Mouse (Mus musculus) T-helper 2 cell (primary cell): ENCODE measurements around the gene Slc34a3.

ENCODE experiments used
- in situ Hi-C: fragments of 300-600 bp; cut with MboI, MseI; formaldehyde crosslinking; loops from one replicate; pipeline ENCODE4 v1.15.1; 2025; ENCODE audit warnings: high pct_unique_total_duplicates

The Slc34a3 gene

DNA sequence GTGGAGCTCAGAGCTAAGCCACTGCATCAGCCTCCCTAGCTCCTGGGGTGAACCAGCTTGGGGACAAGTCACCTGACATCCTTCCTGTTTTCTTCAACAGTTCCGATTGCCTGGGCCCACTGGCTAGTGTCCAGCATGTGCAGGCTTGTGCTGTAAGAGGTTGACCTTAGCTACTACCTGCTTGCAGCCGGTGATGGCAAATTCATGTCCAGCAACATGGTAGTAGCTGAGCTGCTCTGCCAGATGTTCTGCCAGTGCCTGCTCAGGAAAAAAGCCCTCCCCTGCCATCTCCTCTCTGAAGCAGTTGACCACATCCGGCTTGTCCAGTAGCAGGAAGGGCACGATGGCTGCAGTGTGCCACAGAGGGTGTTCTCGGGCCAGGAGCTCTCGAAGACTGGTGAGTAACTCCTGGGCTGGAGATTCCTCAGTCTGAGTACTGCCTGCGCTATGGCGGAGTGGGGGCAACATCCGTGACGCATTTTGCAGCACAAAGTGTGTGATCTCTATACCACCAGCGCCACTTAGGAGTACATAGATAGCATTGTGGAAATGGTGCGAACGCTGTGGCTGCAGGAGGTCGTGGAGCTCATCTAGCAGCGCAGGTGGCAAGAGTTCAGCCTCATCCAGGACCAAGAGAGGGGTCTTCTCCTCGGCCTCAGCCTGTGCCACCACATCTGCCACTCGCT lies 39.5 kb downstream of the Slc34a3 start:
- in situ Hi-C loops: loop anchor here (5.0 kb wide), 1 partner anchor 33 kb away; no protein-coding TSS in a partner anchor

DNA sequence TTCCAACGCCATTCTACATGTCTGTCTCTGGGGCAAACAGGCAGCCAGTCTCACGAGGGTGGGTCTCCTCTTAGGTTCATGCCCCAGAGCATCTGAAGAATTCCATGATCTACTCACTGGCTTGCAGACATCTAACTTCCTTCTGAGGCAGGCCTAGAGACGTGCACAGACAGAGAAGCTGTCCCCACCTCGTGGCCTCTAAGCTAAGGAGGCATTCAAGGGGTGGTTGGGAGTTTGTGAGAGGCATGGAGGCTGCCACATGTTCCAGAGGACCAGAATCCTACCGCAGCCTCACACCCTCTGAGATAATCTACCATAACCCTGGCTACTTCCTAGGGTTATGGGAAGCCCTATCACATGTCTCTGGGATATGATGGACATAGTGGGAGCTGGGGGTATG lies 40.2 kb downstream of the Slc34a3 start:
- in situ Hi-C loops: loop anchor here (5.0 kb wide), 1 partner anchor 33 kb away; no protein-coding TSS in a partner anchor

DNA sequence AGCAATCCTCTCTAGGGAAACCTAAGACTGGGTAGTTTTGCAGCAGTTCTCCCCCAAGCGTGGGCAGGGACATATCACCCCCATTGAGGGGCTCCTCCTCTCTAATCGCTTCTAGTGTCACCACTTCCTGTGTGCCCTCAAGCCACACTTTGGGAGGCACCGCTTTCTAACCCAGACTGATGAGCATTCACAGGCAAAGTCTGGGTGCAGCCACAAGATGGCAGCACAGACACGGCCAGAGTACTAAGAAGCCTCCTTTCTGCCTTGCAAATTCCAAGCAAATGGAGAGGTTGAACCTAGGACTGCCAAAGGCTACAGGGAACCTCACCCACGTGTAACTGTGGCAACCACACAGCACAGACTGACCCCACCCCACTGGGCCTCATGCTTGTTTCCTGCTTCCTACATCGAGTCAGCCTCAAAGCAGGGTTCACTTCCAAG lies 40.8 kb downstream of the Slc34a3 start:
- in situ Hi-C loops: loop anchor here (5.0 kb wide), 1 partner anchor 34 kb away; no protein-coding TSS in a partner anchor

DNA sequence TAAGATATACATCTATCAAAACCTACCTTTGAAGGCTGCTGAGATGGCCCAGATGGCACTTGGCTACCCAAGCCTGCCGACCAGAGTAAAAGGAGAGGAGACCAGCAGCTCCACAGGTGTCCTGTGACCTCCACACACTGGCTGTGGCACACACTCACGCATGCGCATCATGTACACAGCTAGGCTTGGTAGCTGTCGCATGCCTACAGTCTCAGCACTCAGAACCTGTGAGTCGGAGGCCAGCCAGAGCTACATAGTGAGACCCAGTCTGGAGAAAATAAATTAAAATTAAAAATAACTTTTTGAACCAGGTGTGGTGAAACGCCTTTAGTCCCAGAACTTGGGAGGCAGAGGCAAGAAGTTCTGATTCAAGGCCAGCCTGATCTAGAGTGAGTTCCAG lies 46.3 kb downstream of the Slc34a3 start:
- in situ Hi-C loops: no loop called here

DNA sequence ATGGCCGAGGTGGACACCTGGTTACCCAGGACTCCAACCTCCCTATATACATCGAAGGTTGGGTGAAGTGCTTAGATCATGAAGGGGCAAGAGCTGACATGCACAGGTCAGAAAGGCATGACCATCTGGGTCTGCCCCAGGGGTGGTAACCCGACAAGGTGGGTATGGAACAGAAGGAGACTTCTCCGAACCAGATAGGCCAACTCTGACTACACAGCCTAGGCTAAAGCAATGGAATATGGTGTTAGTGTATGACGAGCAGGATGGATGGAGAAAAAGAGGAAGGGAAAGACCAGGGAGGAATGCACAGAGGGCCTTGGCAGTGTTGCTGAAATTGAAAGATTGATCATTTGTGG lies 47.6 kb downstream of the Slc34a3 start:
- in situ Hi-C loops: no loop called here

DNA sequence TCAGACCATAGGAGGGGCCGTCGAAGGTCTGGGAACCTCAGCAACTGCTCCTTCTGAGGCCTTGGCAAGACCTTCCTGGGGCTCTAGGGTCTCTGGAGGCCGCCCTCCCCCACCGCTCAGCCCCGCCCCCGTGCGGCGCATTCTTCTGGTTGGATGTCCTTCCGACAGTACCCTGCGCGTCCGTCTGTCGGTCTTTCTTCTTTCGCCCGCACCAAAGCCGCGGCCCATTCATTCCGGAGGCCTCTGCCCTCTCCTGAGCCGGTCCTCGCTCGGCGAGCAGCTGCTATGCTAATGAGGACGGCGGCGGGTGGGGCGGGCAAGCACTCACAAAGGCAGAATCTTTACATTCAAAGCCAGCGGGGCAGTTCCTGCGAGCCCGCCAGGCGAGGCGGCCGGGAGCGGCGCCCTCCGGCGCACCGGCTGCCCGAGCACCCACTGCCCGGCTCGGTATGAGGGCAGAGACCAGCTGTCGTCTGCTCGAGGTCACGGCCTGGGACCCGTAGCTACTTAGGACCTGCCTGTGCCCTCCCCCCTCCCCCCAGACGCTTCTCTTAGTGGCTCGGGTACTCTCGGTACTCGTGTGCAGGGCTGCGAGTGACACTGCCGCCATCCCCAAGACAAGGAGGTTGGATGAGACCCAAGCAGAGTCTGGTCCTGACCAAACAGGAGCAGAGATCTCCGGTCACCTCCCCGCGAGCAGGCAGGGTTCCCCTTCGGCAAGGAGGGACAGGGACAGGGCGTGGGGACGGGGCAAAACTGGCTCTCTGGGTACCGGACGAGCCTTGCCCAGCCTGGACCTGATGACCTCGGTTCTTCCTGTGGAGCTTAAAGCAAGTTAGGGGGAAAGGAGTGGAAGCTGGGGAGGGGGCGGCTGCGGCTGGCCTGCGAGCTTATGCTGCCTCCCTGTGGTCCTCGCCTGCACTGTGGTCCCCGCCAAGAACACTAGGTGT lies 48.3 kb downstream of the Slc34a3 start:
- in situ Hi-C loops: no loop called here

DNA sequence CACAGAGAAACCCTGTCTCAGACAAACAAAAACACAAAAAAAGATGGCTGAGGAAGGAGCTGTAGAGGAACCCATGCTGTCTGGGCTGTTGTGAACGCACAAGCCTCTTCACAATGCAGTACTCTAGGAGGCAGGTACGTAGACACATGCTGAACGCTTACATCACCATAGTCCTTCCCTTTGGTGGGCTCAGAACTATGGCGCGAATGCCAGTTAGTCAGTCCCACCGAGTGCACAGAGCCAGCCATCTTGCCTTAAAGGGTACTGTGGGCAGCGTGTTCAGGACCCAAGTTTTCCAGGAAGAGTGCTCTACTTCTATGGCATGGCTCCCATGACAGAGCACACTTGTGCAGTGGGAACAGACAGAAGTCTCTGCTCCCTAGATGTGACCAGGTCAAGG lies 49.7 kb downstream of the Slc34a3 start:
- in situ Hi-C loops: no loop called here

DNA sequence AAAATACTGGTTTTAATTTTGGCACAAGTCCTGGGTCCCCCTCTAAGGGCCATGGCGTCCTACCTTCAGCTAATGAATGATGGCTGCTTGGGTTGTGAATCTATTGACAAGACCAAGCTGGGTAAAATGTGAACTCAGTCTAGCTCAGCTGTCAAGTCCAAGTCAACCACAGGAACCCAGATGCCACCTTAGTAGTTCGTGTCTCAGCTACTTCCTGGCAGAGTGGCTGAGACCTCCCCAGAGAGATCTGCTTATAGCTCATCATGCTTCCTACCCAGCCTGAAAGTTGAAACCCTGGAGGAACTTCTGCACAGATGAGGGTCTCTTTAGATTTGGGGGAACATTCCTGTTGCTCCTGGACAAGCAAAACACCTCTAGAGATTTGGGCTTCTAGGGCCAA lies 50.8 kb downstream of the Slc34a3 start:
- in situ Hi-C loops: no loop called here

DNA sequence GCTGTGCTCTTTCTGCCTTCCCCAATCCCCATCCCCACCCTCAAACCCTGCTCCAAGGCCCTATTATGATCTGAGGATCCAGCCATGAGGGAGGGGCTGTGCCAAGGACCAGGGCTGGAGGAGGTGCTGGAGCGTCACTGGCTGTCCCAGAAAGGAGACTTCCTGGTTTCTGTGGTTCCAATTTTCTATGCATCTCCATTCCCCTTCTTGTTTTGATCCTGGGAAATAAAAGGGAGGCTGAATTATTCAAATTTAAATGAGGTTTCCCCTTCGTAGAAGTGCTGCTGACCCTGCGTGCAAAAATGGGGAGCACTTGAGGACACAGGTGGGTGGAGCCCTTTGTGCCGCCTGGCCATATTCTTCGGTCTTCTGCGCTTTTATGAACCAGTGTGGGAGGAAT lies 51.5 kb downstream of the Slc34a3 start:
- in situ Hi-C loops: no loop called here

DNA sequence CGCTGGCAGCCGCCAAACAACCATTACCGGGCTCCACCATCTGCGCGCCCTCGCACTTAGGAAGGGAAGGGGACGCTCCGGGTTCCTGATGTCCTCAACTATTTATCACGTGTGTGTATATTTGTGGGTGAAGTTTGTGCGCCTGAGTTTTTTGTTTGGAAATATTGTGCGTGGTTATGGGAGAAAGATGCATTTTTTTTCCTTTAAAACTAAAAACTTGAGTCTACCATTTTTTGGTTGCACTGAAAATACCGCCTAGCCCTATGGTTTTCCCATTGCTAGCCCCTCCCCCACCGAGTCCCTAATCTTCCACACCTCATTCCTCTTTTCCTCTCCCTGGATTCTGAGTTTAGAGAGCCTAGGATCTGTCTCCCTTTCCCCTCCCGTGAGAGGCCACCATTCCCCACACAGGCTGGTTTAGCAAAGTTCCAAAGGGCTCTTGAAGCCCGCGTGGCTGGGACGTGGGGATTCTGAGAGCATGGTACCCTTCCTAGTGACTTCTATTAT lies 52.2 kb downstream of the Slc34a3 start:
- in situ Hi-C loops: no loop called here

DNA sequence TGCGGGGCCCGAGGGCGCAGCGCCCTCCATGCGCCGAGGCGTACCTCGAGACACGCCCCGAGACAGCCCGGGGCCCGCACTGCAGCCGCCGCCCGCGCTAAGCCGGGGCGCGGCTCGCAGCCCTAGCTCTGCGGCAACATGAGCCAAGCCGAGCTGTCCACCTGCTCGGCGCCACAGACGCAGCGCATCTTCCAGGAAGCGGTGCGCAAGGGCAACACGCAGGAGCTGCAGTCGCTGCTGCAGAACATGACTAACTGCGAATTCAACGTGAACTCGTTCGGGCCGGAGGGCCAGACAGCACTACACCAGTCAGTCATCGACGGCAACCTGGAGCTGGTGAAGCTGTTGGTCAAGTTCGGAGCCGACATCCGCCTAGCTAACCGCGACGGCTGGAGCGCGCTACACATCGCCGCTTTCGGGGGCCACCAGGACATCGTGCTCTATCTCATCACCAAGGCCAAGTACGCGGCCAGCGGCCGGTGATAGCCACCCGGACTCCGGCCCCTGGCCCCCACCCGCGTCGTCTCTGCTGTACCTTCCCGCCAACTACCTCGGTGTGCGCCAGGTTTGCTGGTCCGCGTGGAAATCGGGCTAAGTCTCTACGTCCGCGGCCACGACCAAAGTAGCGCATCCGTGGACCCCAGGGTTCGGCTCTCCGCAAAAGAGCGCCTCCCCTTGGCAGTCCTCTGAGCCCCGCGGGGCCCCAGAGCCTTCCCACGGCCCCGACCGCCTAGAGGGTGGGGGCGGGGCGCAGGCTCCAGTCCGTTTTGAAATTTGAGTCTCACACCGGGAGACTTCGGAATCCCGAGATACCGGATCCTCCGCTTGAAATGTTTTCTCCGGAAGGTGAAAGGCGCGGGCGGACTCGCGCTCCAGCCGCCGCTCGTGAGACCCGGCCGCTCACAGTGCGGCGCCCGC lies 52.9 kb downstream of the Slc34a3 start:
- in situ Hi-C loops: no loop called here

DNA sequence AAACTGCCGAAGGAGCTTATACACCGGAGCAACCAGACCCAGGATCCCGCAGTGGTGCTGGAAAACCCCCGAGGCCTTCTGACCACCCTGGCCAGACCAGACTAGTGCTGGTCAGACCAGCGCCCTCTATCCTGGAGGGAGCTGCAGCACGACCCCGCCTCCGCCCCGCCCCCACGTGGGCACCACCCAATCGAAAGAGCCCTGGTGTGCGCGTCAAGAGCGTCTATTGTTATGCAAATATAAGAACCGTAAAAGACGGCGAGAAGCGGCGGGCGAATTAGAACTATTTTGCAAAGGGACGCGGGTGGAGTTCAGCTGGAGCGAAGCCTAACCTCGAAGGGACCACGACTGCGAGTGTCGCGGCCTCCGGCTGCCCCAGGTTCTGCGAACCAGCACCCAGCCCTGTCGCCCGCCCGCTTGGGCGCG lies 53.7 kb downstream of the Slc34a3 start, which contains the start of gene Nrarp:
Gene Nrarp, plus strand, starts transcription at position 281 of the 426 bp plus-strand sequence.
- in situ Hi-C loops: no loop called here

DNA sequence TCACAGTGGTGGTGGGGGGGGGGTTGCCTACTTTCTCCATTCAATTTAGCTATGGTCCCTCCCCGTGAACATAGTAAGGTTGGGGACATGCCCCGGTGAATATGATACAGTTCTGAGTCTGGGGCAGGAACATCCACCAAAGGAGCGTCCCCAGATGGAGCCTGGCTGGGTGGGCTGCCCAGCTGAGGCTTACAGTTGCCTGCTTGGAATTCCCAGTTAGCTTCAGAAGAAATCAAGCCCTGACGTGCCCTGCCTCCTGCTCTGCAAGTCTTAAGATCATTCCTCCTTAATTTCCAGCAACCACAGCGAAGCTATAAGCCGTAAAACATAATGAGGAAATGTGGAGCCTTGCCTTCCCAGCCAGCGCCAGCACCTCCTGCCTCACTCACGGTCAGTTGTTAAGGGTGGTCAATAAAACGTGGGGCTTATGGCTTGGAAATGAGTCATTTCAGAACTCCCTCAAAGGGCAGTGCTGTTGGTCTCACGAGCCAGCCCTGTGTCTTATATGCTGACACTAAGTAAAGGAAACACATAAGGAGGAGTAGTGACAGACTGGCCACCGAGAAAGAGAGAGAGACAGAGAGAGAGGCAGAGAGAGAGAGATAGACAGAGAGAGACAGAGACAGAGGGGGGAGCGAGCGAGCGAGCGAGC lies 54.5 kb downstream of the Slc34a3 start:
- in situ Hi-C loops: no loop called here
